Mouse (Mus musculus): ENCODE results near the gene Ssbp3.

Ssbp3 gene

DNA sequence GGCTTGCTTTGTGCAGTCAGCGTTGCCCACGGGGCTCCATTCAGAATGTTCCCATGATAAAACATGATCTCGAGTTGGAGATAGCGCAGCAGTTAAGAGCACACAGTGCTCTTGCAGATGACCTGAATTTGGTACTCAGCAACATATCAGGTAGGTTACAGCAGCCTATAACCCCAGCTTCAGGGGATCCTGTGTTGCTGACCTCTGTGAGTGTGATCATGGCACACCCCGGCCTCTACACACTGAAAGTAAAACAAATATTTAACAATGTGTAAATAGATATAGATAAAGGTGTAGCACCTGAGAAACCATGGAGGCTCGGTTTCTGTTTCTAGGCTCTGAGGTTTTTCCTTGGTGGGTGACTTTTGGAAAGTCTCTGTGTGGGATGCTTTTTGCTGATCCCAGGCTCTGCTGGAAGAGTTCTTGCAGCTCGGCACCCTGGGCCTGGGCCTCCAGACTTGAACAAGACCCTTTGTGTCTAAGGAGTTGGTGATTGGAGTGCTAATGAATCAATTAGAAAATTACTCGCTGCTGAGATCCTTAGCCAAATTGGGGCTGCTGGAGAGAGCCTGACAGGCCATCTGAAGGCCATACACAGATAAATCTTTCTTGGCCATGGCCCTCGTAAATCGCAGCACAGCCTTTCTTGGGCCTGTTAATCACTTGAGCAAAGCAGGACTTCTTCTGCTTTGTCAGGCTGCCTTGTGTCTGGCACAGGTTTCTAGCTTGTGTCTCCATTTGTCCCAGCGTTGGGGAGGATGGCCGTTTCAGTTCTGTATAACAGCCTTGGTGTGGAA lies 49.2 kb downstream of the Ssbp3 start:
- DNase-seq (ENCODE audit: low read depth): no peak

DNA sequence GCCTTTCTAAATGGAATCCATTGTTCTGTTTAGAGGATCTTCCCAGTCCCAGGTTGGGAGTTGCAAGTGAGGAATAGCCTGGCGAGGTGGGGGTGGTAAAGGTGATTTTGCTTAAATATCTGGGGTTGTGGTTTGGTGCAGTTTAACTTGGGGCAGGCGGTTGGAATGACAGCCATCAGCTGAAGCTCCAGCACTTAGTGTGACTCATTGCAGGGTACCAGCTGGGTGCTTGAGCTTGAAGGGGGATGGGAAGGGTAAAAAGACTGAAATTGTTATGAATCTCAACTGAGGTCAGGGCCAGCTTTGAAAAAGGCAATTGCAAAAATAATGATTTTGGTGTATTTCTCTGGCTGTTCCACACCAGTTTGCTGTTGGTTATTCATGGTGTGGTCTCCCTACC lies 50.0 kb downstream of the Ssbp3 start:
- DNase-seq (ENCODE audit: low read depth): no peak

DNA sequence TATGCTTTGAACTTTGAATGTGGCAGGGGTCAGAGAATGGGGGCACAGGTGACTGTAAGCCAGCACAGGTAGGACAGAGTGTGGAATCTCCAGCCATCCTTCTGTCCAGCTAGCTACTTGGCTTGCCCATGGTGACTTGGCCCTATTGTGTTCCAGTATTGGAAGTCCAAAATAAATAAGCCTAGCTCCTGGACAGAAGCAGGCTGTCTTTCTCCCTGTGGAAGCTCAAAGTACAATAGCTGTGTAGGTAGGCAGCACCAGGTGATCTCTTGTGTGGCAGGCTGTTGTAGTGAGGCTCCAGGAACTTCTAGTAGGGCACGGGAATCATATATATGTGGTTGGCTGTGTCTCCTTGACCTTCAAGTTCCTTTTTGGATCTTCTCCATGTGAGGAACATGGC lies 50.8 kb downstream of the Ssbp3 start:
- DNase-seq (ENCODE audit: low read depth): no peak

DNA sequence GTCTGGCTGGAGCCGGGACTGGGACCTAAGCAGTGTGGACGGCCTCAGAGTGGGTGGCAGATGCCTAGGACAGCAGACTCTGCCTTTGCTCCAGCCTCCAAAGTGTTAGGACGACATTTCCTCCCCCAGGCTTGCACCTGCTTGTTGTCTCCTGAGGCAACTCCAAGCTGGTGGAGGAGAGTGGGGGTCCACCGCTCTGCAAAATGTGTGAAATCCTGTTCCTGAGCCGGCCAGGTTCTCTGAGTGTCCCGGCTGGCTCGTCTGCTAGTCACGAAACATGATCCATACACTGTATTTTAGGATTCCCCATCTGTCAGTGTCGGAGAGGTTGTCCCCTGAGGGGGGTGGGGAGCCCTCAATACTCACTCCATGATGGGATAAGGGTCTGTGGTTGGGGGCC lies 53.9 kb downstream of the Ssbp3 start:
- no peak for DNase-seq (ENCODE audit: low read depth)

DNA sequence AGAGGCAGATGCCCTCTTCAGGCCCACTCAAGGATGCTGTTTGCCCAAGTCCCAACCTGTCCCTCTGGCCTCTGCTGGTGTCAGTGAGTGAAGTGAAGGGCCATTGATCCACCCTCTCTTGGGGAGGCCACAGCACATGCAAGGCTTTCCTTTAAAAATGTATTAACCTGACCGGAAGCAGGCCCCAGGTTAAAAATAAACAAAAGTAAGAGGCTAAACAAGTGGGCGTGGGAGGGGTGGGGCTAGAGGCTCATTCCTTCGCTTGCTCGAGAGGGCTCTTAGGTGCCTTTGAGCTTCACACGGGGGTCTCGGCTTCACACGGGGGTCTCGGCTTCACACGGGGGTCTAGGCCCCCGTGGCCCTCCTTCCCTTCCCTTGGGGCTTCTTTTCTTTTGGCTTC lies 54.5 kb downstream of the Ssbp3 start:
- DNase-seq (ENCODE audit: low read depth): no peak

DNA sequence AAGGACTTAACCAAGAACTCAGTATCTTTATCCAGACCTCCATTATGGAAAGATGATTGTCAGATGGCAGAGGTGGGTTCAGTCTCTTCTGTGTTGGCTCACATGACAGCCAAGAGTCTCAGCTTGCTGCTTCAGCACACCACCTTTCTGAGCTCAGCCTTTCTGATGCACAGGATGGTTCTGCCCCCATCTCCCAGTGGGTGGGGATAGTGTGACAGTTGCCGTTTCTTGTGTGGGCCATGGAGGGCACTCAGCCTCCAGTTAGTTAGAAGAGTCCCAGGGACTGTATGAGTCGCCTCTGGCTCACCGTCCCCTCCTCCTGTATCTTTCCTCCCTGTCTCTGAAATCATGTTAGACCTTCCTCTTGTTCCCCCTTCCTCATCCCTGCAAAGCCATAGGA lies 55.9 kb downstream of the Ssbp3 start:
- DNase-seq (ENCODE audit: low read depth): no peak

DNA sequence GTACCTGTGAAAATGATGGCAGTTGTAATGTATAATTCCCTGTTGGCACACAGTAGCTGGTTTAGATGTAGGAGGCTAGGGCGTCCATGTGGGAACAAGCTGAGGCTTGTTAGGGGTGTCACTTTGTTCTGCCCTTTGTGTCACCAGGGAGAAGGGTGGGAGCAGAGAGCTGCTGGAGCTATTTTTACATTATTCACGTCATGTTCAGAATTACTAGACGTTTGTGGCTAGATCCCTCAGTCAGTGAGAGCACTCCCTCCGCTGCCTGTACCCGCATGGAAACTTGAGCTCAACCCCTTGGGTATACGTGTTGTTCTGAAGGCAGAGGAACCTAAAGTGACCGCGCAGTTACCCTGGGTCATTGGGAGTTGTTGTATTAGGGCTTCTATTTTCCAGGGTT lies 58.4 kb downstream of the Ssbp3 start:
- DNase-seq (ENCODE audit: low read depth): no peak

DNA sequence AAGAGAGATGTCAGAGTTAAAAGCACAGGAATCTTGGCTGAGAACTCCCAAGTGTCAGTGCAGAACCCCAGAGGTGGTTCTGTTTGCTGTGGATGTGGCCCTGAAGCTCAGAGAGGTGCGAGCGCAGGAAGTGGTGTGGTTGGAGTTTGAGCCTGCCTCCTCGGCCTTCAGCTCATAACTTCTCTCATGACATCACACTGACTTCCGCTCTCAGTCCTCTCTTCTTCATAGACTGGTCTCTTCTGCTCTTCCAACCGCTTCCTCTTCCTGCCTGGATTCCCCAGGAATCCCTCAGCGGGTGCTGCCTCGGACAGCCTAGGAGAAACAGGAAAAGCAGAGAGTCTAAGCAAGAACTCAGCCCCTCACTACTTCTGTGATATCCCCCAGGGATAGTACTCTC lies 60.3 kb downstream of the Ssbp3 start:
- DNase-seq (ENCODE audit: low read depth): no peak

DNA sequence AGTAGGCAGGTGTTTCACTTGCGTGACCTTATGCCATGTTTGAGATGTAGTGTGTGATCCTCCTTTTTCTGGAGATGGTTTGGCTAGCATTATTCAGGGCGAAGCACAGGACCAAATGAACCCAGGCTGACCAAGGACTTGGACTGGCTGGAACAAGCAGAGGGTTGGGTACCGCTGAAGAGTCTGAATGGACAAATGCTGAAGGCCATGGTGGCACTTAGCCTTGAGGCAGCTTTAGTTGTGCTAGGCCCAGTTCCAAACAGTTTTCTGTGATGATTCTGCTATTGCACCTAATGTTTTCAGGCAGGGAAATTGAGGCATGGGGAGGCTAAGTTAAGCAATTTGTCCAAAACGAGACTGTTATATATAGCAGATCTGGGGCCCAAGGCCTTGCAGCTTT lies 61.6 kb downstream of the Ssbp3 start:
- no peak for DNase-seq (ENCODE audit: low read depth)

DNA sequence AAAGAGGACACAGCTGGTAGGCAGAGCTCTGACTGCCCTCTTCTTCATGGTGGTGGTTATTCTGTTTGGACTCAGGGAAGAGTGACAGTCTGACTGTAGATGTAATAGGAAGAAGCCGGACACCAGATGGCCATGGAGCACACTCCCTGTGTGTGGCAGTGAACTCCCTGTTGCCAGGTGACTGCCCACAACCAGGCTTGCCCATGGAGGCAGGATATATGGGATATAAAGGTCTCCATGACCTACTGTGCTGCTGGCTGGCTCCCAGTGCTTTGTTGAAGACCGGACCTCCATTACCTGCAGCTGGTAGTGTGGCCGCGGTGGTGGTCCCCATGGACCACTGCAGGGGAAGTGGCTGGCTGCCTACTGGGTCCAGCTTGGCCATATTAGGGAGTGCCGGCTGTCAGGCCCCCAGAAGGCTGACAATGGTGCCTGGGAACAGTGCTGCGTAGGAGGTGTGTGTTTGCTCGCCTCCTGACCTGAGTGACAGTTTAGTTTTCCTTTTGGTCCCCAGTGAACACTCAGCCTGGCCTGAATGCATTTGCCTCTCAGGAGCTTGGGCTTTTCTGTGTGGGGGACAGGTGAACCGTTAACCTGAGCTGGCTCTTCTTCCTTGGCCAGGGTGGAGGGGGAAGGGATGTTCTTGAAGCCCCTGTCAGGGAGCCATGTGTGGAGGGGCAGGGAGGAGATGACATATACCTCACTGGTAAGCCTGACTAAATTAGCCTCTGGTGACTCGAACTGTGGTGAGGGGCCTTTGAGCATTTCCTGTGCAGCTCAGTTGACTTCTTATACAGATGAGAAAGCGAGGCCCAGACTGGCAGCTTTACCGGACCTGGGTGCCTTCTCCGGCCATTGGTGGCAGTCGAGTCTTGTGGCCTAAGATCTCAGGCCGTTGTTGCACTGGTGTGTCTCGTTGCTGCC lies 62.2 kb downstream of the Ssbp3 start:
- DNase-seq (ENCODE audit: low read depth): no peak

DNA sequence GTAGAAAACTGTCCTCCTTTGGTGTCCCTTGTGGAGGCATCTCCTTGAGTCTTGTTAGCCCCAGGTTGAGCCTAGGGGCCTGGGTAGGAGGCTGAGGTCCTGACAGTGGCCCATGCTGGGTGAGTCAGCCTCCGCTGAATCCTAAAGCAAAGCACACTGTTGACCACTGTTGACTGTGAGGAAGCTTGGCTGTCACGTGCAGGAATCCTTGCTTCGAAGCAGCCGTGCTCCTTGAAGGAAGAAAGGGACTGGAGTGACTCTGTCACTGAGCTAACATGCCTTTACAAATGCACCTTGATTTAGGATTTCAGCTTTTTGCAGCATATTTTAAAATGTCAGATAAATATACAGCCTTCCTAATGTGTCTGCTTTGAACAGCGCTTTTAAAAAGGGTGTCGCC lies 64.8 kb downstream of the Ssbp3 start:
- DNase-seq (ENCODE audit: low read depth): no peak

DNA sequence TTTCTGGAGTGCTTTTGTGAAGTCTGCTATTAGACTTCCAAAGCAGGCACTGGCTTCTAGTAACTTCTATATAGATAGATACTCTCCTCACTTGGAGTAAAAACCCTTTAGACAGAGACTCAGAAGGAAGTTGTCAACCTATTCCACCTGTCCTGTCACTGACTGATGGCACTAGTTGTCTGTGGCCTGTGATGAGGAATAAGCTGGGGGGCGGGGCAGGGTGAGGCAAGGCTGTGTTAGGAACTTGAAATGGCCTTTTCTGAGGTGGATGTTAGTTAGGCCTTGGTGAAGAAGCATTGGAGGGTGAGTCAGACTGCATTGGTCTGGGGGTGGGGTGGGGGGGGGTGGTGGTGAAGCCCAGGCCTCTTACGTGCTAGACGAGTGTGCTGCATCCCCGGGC lies 65.4 kb downstream of the Ssbp3 start:
- no peak for DNase-seq (ENCODE audit: low read depth)

DNA sequence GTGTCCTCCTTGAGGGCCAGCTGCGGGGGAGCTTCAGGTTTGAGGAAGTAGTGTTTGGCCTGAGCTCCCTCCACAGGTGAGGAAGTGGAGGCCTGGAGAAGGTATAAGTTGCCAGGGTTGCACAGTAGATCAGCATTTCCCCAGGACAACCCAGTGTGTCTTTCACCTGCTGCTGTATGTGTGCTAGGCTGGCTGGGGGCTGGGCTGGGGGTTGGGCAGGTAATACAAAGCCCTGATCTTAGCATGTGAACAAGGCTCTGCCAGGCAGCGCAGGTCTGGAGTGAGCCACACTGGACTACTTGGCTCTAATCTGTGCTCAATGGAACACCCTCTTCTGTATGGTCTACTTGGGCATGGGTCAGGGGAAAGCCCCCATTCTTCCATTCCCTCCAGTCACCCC lies 66.1 kb downstream of the Ssbp3 start:
- no peak for DNase-seq (ENCODE audit: low read depth)

DNA sequence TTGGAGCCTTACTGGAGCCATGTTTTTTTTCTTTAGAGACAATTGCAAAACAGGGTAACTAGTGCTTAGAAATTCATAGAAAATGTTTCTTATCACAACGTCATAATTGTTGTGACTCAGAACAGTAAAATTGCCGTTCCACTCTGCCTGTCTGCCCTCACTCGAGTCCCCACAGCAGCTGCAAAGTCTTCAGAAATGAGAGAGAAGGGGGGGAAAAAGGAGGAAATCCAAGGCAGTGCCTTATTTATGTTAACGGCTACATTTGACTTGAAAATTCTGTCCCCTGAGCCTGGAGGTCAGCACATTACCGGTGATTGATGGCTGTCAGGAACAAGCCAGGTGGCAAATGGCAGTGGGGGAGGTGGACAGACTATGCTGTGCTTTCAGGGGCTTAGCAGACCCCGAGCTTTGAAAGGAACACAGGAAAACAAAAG lies 66.7 kb downstream of the Ssbp3 start:
- DNase-seq (ENCODE audit: low read depth): no peak

DNA sequence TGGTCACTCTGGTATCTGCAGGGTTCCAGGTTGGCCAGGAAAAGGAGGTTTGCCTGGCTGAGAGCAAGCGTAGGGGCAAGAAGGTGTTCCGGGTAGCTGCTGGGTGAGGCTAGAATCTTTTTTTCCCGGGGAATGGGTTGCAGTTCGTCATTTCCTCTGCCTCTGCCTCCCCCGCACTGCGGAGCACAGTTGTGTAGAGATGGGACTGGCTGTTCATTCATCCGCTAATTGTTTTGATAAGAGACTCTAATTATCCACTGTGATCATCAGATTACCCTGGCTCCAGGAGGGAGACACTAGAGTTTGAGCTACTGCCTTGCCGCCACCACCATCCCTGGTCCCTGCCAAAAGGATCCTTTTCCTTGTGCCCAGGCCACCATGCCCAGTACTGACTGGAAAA lies 67.9 kb downstream of the Ssbp3 start:
- DNase-seq (ENCODE audit: low read depth): no peak

DNA sequence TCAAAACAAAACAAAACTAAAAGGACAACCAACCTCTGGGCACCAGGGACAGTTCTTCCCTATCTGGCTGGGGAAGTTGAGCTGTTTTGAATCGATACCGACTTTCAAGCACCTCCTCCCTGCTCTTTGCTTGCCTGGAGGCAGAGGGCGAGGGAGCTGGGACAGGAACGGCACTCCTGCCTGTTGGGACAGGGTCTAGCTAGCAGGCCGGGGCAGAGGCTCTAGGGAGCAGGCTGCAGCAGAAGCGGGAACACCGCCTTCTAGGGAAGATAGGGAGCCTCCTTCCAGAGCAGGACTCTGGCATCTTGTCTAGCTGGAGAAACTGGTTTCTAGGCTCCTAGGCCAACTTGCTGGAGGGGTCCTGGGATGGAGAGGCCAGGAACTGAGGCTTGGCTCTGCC lies 70.2 kb downstream of the Ssbp3 start:
- DNase-seq (ENCODE audit: low read depth): no peak

DNA sequence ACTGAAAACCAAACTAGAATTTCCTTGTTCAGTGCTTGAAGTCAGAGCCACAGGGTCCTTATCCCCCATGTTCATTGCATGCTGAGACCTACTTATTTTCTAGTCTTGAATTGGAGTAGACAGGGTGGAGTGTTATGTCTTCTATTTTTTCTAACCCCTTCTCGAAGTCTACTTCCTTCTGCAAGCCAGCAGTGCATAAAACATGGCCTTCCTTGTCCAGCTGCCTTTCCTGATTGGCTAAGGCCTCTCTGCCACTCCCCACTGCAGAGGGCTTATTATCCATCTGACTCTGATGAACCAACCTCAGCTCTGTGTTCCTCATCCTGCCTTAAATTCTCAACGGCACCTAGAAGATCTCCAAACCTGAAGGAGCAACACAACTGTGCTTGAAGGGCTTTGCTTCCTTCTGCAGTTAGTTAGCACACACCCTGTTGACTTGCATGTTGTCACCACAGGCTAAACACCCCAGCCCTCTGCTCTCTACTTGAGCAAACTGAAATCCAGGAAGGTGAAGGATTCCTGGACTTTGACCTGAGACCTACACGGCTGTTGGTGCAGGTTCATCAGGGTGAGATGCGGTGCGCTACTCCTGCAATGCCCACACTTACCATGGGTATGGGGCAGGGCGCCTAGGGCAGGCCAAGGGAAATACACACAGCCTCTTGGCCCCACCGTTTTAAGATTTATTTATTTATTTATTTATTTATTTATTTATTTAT lies 71.0 kb downstream of the Ssbp3 start:
- DNase-seq (ENCODE audit: low read depth): no peak

DNA sequence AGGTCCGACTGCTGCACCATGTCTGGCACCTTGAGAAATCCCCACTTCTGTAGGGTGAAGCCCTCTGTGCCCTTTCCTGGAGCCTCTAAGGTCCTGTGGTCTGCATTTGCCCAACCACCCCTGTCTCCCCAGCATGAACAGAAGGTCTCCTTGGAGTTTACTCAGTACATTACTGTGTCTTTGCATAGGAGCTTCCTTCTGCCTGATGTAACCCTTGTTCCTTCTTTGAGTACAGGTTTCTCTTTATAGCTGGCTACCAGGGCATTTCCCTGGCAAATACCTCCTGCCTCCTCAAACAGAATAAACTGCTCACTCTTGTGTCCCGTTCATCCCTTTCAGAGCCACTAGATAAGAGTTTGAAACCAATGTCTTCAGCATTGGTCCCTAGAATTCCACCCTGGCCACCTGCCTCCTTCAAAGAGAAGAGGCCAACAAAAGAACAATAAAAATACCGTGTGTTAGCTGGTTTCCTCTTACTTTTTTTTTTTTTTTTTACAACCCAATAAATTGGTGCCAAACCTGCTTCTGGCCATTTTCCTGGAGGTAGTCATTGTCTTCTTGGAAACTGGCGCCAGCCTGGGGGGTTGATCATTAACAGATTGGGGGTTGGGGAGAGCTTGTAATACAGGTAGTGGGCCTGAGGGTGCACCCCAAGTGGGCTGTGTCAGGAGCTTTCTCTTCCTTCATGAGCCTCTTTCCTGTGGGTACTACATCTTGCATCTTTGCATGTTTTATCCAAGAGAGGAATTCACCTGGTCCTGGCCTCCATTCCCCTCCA lies 72.0 kb downstream of the Ssbp3 start:
- DNase-seq (ENCODE audit: low read depth): no peak

DNA sequence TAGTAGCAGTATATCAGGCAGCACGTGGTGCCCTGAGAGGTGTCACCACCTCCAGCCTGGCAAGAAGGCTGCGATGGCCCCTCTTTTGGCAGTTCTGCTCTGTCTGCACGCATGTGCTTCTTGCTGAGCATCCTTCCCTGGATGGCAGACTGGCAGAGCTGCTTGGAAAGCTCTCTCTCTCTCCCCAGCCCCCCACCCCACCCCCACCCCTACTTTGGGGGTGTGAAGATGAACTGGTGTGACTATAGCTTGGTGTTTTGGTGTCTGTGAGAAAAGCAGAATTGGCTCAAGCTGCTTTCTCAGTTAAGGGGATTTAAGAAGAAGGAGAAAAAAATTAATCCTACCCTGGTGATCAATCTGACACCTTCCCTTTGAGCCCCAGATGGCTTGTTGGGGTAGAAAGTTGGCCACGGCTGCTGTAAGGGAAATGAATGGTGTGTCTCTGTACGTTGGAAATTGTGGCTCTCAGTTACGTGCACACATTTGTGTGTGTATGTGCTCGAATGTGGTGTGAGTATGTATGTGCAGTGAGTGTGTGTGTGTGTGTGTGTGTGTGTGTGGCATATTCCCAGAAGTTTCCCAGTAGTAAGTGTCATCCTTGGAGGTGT lies 73.5 kb downstream of the Ssbp3 start:
- DNase-seq (ENCODE audit: low read depth): no peak

DNA sequence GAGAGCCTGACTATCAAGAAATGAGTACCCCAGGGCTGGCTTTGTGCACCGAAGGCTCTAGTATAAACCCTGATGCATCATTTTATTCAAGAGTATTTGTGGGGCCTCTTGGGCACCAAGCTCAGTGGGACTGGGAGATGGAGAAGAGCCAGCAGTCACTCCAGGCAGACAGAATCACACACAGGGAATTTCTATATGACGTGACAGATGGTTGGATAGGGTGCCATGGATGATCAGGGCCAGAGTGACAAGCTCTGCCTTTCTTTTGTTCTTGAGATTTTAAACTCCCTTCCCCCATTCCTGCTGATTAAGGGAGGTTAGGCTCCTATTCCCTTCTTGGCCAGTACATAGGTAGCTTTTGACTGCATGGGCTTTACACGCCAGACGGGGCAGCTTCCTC lies 74.8 kb downstream of the Ssbp3 start:
- no peak for DNase-seq (ENCODE audit: low read depth)

All from fibroblast of lung, adult 2 months (primary cell).